Mouse (Mus musculus) embryo, embryonic 10.5 days (tissue): ENCODE measurements around the gene Enpp5.

Experiments
- DNase-seq: peaks from one replicate; pipeline ENCODE4 v3.0.0-alpha.2; 2015; ENCODE audit warnings: low spot score

Gene Enpp5

DNA sequence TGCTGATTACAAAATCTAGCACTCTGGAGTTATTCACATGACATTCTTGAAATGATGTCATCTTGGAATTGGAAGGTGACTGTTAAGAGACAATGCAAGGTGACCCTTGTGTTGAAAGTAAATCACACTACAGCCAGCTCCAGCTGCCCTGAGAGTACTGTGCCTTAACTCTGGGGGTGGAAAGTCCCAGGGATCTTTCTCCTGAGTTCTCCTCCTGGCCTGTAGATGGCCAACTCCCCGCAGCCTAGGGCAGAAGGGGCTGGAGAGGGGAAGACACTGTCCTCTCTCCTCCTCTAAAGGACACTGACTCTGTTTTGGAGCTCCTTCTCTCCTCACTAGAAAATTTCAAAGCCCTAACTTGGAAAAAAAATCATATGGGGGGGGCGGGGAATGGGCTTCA lies 12.9 kb downstream of the Enpp5 start:
- DNase-seq, result no peak

GRCm38 (mm10) chr17:44100486-44100885 lies 21.9 kb downstream of the Enpp5 start:
- no peak for DNase-seq

GRCm38 (mm10) chr17:44100906-44101305 lies 22.3 kb downstream of the Enpp5 start:
- DNase-seq, result no peak

- no peak for DNase-seq
These were observed 23.3 kb downstream of the Enpp5 start for GRCm38 (mm10) chr17:44101961-44102360.

- DNase-seq, result peak; percentile 81
These were observed 26.9 kb downstream of the Enpp5 start, which contains the start of gene Enpp4 for GRCm38 (mm10) chr17:44105287-44106138. Gene Enpp4 (minus strand): TSS chr17:44105809.

- DNase-seq, result no peak
These were observed 29.7 kb downstream of the Enpp5 start for GRCm38 (mm10) chr17:44108331-44108730.

- no peak for DNase-seq
These were observed 38.0 kb downstream of the Enpp5 start for GRCm38 (mm10) chr17:44116584-44116983.

GRCm38 (mm10) chr17:44117721-44118120 lies 39.1 kb downstream of the Enpp5 start:
- DNase-seq, result no peak

- no peak for DNase-seq
These were observed 39.6 kb downstream of the Enpp5 start for GRCm38 (mm10) chr17:44118231-44118630.

DNA sequence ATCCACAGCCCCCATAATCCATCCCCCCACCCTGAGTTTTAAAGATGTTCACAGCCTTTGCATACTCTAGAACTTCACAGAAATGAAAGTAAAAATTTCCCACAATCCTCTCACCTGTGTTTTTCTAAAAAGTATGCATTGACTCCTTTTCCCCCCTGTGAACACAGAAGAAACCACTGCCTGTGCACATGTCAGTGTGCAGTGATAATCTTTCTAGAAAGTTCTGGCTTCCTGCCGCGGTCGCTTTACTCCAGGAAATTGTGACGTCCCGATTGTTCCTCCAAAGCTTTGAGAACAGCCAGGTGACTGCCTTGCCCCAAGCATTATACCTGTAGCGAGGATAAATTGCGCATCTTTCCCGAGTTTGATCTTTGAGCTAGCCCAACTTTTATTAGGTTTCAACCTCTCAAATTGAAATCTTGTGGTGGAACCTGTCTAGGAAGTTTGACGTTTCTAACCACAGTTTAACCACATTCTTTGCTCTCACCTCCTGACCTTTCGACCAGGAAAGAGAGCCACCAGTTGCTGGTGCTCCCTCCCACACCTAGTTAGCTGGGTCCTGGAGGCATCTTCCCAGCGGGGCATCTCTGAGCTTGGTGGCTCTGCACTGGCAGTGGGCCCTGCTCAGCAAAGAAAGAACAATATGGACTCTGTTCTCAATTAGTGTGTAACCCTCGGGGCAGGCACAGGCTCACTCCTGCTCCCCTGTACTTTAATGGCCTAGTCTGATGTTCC lies 42.9 kb downstream of the Enpp5 start:
- DNase-seq, result peak; percentile 22

DNA sequence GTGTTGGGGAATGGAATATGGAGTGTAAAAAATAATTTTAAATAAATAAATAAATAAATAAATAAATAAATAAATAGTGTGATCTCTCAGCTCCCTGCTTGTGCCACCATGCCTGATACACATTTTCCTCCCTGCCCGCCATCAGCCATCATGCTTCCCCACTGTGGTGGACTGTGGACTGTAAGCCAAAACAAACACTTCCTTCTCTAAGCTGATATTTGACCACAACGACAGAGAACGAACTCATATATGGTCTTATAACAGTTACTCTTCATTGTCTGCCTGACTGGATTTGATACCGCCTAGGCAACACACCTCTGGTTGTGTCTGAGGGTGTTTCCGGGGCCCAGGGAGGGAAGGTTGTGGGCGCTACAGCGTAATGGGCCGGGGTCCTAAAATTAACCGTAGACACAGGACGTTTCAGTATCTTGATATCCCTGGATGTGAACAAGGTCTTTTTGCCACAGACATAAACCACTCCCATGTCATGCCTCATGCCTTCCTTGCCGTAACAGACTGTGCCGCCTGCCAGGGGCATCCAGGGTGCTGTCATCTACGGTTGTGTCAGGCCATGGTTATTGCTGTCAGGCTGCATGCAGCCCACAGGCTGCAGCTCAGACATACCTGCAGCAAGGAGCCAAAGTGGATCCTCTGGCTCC lies 50.6 kb downstream of the Enpp5 start:
- no peak for DNase-seq

DNA sequence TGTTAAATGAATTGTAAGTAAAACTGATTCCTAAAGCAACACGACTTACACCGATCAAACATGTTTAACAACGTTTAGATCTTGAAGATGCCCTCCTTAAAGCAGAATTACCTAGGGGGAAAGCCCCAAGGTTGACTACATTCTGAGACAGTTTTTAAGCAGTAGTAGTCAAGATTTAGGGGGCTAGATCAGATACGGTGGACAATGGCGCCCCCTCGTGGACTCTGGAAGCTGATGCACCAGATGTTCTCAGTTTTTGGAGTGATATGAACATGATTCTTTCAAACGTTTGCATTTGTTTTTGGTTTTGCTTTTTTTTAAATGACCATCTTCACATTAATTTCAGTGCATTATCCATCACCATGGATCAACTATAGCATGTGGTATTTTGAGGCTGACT lies 51.8 kb downstream of the Enpp5 start:
- peak; percentile 87 for DNase-seq

DNA sequence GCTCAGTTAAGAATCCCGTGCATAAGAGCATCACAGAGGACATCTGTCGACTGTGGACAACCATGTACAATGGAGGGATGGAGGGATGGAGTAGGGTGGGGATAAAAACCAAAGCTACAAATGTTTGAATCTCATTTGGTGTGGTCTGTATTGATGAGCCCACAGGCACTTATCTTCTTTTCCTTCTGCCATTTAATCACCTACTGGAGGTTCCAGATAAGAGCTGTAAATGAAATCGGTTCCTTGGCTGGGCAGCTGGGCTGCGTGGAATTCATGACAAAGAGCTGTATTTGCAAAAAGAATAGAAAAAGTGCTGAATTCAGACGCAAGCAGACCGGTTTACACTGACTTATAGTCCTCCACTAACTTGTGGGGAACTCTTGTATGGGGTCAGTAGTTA lies 55.5 kb downstream of the Enpp5 start:
- no peak for DNase-seq

GRCm38 (mm10) chr17:44134545-44134944 lies 55.9 kb downstream of the Enpp5 start:
- no peak for DNase-seq

DNA sequence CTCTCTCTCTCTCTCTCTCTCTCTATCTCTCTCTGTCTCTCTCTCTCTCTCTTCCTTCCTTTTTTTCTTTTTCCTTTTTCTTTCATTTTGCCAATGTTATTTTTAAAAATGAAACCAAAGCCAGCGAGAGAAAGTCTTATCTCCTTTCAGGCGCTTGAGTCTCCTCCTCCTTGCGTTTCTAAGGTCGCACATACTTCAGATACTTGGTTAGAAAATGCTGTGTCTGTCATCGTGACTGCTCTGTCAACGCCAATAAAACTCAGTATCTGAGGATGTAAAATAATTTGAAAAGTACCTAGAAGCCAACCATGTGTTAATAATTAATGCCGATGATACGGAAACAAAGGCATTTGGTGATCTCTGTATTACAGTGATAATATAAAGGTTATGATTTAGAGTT lies 57.4 kb downstream of the Enpp5 start:
- no peak for DNase-seq
